Comparison of ENCODE assay signal across 33 mouse cellular contexts in genomic region chr6:41025873-41026650, GRCm38 (mm10). TPM values are rescaled to one million over a fixed set of nuclear protein-coding genes. Genes with fewer than 3 reads are reported as not detected.
DNase-seq lines count a peak whose midpoint lies in the region; ATAC-seq and TF ChIP-seq lines count a peak whose summit lies in the region.
"Had no signal": no experiment of that assay in that cellular context is flagged by ENCODE, and none has a peak within 500 bp of the region (broad histone marks: within the 10 kb centered on the region; RNA-seq: fewer than 3 reads in every experiment).

No protein-coding gene starts in this region.

- H3K9me3 ChIP-seq in heart, postnatal 0 days (replicated peaks; ENCODE audit: control insufficient read depth, low read length), result no peaks in the 10 kb centered on the region
- no peaks in the 10 kb centered on the region for H3K9me3 ChIP-seq in heart, embryonic 10.5 days
- H3K9me3 ChIP-seq: embryonic facial prominence, embryonic 15.5 days; liver, embryonic 13.5 days; neural tube, embryonic 12.5 days had no signal

- no peak for TF ChIP-seq EP300 in heart, postnatal 0 days (IDR thresholded peaks at IDR 0.05; ENCODE audit: low read depth)

- TF ChIP-seq CTCF in heart, postnatal 0 days (IDR thresholded peaks at IDR 0.05; ENCODE audit: low read depth), result no peak
- TF ChIP-seq CTCF in embryonic fibroblast, embryonic 13.5 days (IDR thresholded peaks at IDR 0.05; ENCODE audit: borderline replicate concordance, insufficient read depth, low read length), result no peak

- H3K27me3 ChIP-seq in heart, postnatal 0 days (ENCODE audit: control insufficient read depth, insufficient read depth, low read length), result no peaks in the 10 kb centered on the region
- no peaks in the 10 kb centered on the region for H3K27me3 ChIP-seq in heart, embryonic 10.5 days (ENCODE audit: insufficient read depth, poor library complexity, severe bottlenecking)
- no peaks in the 10 kb centered on the region for H3K27me3 ChIP-seq in myocyte (ENCODE audit: control insufficient read depth, insufficient read depth, insufficient read length)
- H3K27me3 ChIP-seq: embryonic facial prominence, embryonic 15.5 days; heart, embryonic 12.5 days; liver, embryonic 13.5 days; neural tube, embryonic 12.5 days had no signal

- ATAC-seq in heart, postnatal 0 days (ENCODE audit: insufficient read depth, low read depth), result no peak

- DNase-seq in heart, postnatal 0 days (ENCODE audit: low spot score), result no peak
- DNase-seq in heart, embryonic 10.5 days (ENCODE audit: low spot score), result no peak
- peak; percentile 6 for DNase-seq in ovary, postnatal 36 days (ENCODE audit: low spot score)
- DNase-seq in ovary, postnatal 14 days (ENCODE audit: low spot score), result no peak
- no peak for DNase-seq in layer of hippocampus, adult 9-11 months
- DNase-seq in layer of hippocampus, postnatal 25 days (ENCODE audit: extremely low spot score in 1 of 2, low spot score in 1 of 2), result no peak
- DNase-seq: adrenal gland, postnatal 25 days; B cell, adult 2 months; cerebellum, adult 9-11 months; gastrocnemius, adult 2 months; heart, postnatal 14 days; kidney, adult 8-10 months; liver, embryonic 13.5 days; lung, adult 2 months; lung, postnatal 14 days; midbrain, embryonic 14.5 days; right cerebral cortex, adult 18-20 months; right cerebral cortex, postnatal 4 days; thymus, postnatal 25 days had no signal

- H3ac ChIP-seq in myocyte (ENCODE audit: control insufficient read depth, insufficient read length), result no peak overlapping the region

- H3K4me2 ChIP-seq in heart, postnatal 0 days (ENCODE audit: low read depth, low read length), result no peak overlapping the region
- H3K4me2 ChIP-seq in myocyte (ENCODE audit: low read depth), result peak overlapping the region; percentile 68
- H3K4me2 ChIP-seq: embryonic facial prominence, embryonic 15.5 days; heart, embryonic 12.5 days; liver, embryonic 13.5 days; neural tube, embryonic 12.5 days had no signal

- H3K27ac ChIP-seq in heart, postnatal 0 days (ENCODE audit: low read depth), result peak overlapping the region; percentile 55
- no peak overlapping the region for H3K27ac ChIP-seq in heart, embryonic 10.5 days
- H3K27ac ChIP-seq in embryonic fibroblast, embryonic 13.5 days (ENCODE audit: insufficient read depth, low read length), result peak overlapping the region; percentile 94
- H3K27ac ChIP-seq: embryonic facial prominence, embryonic 15.5 days; gastrocnemius, adult 2 months; layer of hippocampus, adult 2 months; liver, embryonic 13.5 days; neural tube, embryonic 12.5 days had no signal

- H3K79me2 ChIP-seq in myocyte (ENCODE audit: control insufficient read depth, insufficient read depth), result no peaks in the 10 kb centered on the region

- TF ChIP-seq POLR2A in embryonic fibroblast, embryonic 13.5 days (IDR thresholded peaks at IDR 0.05; ENCODE audit: low read depth, low read length), result no peak
- peak; percentile 67 for TF ChIP-seq POLR2A in myocyte (IDR thresholded peaks at IDR 0.05; ENCODE audit: insufficient read length, low read depth)

- 45% methylated on average over 2 of the region's 2 CpGs for WGBS in heart, postnatal 0 days
- 55% methylated on average over 2 of the region's 2 CpGs for WGBS in heart, embryonic 10.5 days

- H3K9ac ChIP-seq in heart, postnatal 0 days (replicated peaks; ENCODE audit: low read depth, low read length), result no peak overlapping the region
- H3K9ac ChIP-seq: embryonic facial prominence, embryonic 15.5 days; heart, embryonic 12.5 days; liver, embryonic 13.5 days; neural tube, embryonic 12.5 days had no signal

- no peaks in the 10 kb centered on the region for H3K4me1 ChIP-seq in heart, postnatal 0 days (ENCODE audit: control insufficient read depth, insufficient read depth)
- H3K4me1 ChIP-seq in heart, embryonic 10.5 days, result no peaks in the 10 kb centered on the region
- H3K4me1 ChIP-seq in embryonic fibroblast, embryonic 13.5 days (ENCODE audit: control insufficient read depth, insufficient read depth, low read length), result peaks cover 8% of the 10 kb centered on the region
- H3K4me1 ChIP-seq: embryonic facial prominence, embryonic 15.5 days; liver, embryonic 13.5 days; neural tube, embryonic 12.5 days had no signal

- no peaks in the 10 kb centered on the region for H3K36me3 ChIP-seq in heart, postnatal 0 days (replicated peaks; ENCODE audit: control insufficient read depth, insufficient read depth, low read length)
- no peaks in the 10 kb centered on the region for H3K36me3 ChIP-seq in heart, embryonic 10.5 days
- H3K36me3 ChIP-seq in myocyte (ENCODE audit: control insufficient read depth, insufficient read depth), result no peaks in the 10 kb centered on the region
- H3K36me3 ChIP-seq: embryonic facial prominence, embryonic 15.5 days; heart, embryonic 12.5 days; liver, embryonic 13.5 days; neural tube, embryonic 12.5 days had no signal

- no peak overlapping the region for H3K4me3 ChIP-seq in heart, postnatal 0 days (ENCODE audit: low read depth, low read length)
- H3K4me3 ChIP-seq in heart, embryonic 10.5 days, result no peak overlapping the region
- no peak overlapping the region for H3K4me3 ChIP-seq in embryonic fibroblast, embryonic 13.5 days (ENCODE audit: insufficient read depth, low read length)
- no peak overlapping the region for H3K4me3 ChIP-seq in myocyte
- H3K4me3 ChIP-seq: embryonic facial prominence, embryonic 15.5 days; gastrocnemius, adult 2 months; heart, embryonic 12.5 days; layer of hippocampus, adult 2 months; liver, embryonic 13.5 days; neural tube, embryonic 12.5 days had no signal

TF ChIP-seq in myocyte, 11 proteins besides CTCF, POLR2A, EP300 and RAD21:
- TF ChIP-seq SRF (IDR thresholded peaks at IDR 0.05; ENCODE audit: control insufficient read depth, insufficient read length, low read depth) (no peak), USF1 (IDR thresholded peaks at IDR 0.05; ENCODE audit: low read depth) (no peak), MYOG (IDR thresholded peaks at IDR 0.05; ENCODE audit: control insufficient read depth in 1 of 3, insufficient read depth in 1 of 3, insufficient read length in 2 of 3, low read depth in 2 of 3) (peak in 2 of 3 experiments; percentile 89 to 95), MYOD1 (IDR thresholded peaks at IDR 0.05; ENCODE audit: control insufficient read depth in 1 of 3, insufficient read length in 2 of 3, low read depth in 2 of 3) (peak in 2 of 3 experiments; percentile 87 to 96), CEBPB (IDR thresholded peaks at IDR 0.05; ENCODE audit: insufficient read depth, poor library complexity, severe bottlenecking) (no peak)

RNA-seq across cellular contexts. Expression of gene 2210010C04Rik, which starts 9.2 kb away (rescaled TPM):
- not detected in 2 replicates for total RNA-seq in heart, postnatal 0 days (2014; rRNA removed; ENCODE audit: low replicate concordance)
- not detected in 2 replicates for polyA plus RNA-seq in heart, postnatal 0 days (2015; fragmentation: Nextera tagmentation; extraction: Ambion mirVana)
- polyA plus RNA-seq in heart, embryonic 10.5 days (2016; fragmentation: Nextera tagmentation; extraction: Ambion mirVana), result not detected in 2 replicates
- not detected in 2 replicates for polyA plus RNA-seq in embryonic fibroblast, embryonic 13.5 days (2011; ENCODE audit: insufficient read length, low read depth, missing spikeins)
- polyA plus RNA-seq in myocyte (2012; fragmentation: generic; extraction: Trizol), result 0.10 TPM
- not detected for total RNA-seq in layer of hippocampus, postnatal 25 days (2021)
- total RNA-seq: adrenal gland, postnatal 25 days; common myeloid progenitor, adult 5-6 weeks; gastrocnemius, adult 2 months; gastrocnemius, postnatal 4 days; heart, postnatal 14 days; layer of hippocampus, adult 2 months; left cerebral cortex, postnatal 36 days; megakaryocyte-erythroid progenitor cell, adult 5-6 weeks had no signal
- polyA plus RNA-seq: embryonic facial prominence, embryonic 15.5 days; forebrain, embryonic 11.5 days; heart, embryonic 12.5 days; hindbrain, embryonic 11.5 days; liver, embryonic 13.5 days; midbrain, embryonic 14.5 days; neural tube, embryonic 12.5 days; stomach, embryonic 14.5 days had no signal

RNA-seq across cellular contexts. Expression of gene Gm2663, which starts 26.8 kb away (rescaled TPM):
- not detected in 2 replicates for total RNA-seq in heart, postnatal 0 days (2014; rRNA removed; ENCODE audit: low replicate concordance)
- not detected in 2 replicates for polyA plus RNA-seq in heart, postnatal 0 days (2015; fragmentation: Nextera tagmentation; extraction: Ambion mirVana)
- not detected in 2 replicates for polyA plus RNA-seq in heart, embryonic 10.5 days (2016; fragmentation: Nextera tagmentation; extraction: Ambion mirVana)
- not detected in 2 replicates for polyA plus RNA-seq in embryonic fibroblast, embryonic 13.5 days (2011; ENCODE audit: insufficient read length, low read depth, missing spikeins)
- not detected for polyA plus RNA-seq in myocyte (2012; fragmentation: generic; extraction: Trizol)
- not detected for total RNA-seq in layer of hippocampus, postnatal 25 days (2021)
- total RNA-seq: adrenal gland, postnatal 25 days; common myeloid progenitor, adult 5-6 weeks; gastrocnemius, adult 2 months; gastrocnemius, postnatal 4 days; heart, postnatal 14 days; layer of hippocampus, adult 2 months; left cerebral cortex, postnatal 36 days; megakaryocyte-erythroid progenitor cell, adult 5-6 weeks had no signal
- polyA plus RNA-seq: embryonic facial prominence, embryonic 15.5 days; forebrain, embryonic 11.5 days; hindbrain, embryonic 11.5 days; limb, embryonic 14.5 days; liver, embryonic 13.5 days; lung, adult 2 months; midbrain, embryonic 14.5 days; neural tube, embryonic 12.5 days; stomach, embryonic 14.5 days had no signal
